Mouse (Mus musculus) liver, adult 2 months (tissue): ENCODE data around the gene Slc12a5.

Experiments used
- CTCF ChIP-seq: fragments of 200-500 bp; IDR thresholded peaks from 2 replicates; pipeline ENCODE4 v1.5.1; 2011; ENCODE audit warnings: low read depth, low read length, control low read depth
- POLR2A ChIP-seq: fragments of 200-500 bp; IDR thresholded peaks from 2 replicates; pipeline ENCODE4 v1.6.1; 2011; ENCODE audit warnings: low read length, control low read depth; ENCODE audit not compliant: insufficient read depth; ENCODE audit errors: extremely low read depth

- TF ChIP-seq CTCF (no peak), POLR2A (no peak)
Observed at GRCm38 (mm10) chr2:164994156-164994555, 33.6 kb downstream of the Slc12a5 start.
